Mouse (Mus musculus) kidney, adult 2 months (tissue): ENCODE data around the gene Vps13a.

Experiments used
- CTCF ChIP-seq: fragments of 200-500 bp; conservative IDR thresholded peaks from 2 replicates; pipeline ENCODE4 v1.5.1; 2011; ENCODE audit warnings: low read depth, mild to moderate bottlenecking, control low read depth, low read length, moderate library complexity, mixed read lengths; ENCODE audit not compliant: insufficient read depth, insufficient read length
- POLR2A ChIP-seq: fragments of 200-500 bp; IDR thresholded peaks from one replicate; pipeline ENCODE4 v1.6.1; 2011; ENCODE audit warnings: low read depth, low read length, control low read depth

DNA sequence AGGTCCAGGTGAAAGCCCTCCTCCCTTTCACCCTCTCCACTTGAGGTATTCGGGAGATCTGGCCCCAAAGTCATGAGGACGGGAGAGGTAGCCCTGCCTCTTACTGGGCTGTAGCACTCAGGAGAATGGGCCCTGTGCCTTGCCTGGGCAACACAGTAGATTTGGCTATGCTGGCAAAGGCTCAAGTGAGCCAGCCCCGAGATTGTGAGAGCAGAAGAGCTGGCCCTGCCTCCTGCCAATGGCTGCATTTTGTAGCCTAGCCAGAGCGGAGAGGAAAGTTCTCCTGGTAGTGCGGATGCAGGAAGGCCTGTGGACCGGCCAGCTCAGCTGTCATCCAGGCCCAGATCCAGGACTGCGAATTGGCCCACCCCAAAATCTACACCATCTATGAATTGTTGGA lies 32.6 kb upstream of the Vps13a start:
- no peak for TF ChIP-seq POLR2A
- TF ChIP-seq CTCF, result no peak
